Mouse (Mus musculus): ENCODE data around the gene Zfp846. TPM values are rescaled to one million over a fixed set of nuclear protein-coding genes. Genes with fewer than 3 reads are reported as not detected.
A peak's percentile ranks its signal among the peaks of the same experiment; 100 is the strongest.
"Not testable (repeated sequence)": the region's sequence is repeated elsewhere in the genome, so short reads cannot be mapped to it uniquely, and the experiment has no call there.

Gene Zfp846
- polyA plus RNA-seq, 1 experiment from 2014 or later = 2.0 TPM

DNA sequence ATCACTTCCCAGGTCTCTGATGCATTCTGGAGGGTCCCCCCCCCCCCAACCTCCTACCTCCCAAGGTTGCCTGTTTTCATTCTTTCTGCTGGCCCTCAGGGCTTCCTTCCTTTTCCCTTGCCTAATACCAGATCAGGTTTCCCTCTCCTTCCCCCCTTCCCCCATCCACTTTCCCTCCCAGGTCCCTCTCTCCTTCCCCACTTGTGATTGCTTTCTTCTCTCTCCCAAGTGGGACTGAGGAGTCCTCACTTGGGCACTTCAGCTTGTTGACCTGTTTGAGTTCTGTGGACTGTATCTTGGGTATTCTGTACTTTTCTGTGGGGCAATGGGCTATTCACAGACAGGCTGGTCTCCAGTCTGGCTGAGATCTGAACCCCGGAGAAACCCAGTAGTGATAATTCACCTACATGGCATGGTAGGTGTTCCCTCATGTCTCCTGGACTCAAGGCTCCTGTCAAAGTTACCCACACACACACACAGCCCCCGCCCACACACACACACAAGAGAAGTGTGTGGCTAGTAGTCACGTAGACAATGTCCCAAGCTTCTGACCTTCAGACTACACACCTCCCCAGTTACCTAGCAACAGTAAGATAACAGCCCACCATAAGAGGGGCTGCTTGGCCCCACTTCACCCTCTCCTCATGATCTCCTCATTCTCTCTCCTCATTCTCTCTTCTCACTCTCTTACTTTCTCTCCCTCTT lies 15.6 kb upstream of the Zfp846 start:
- not testable (repeated sequence) for H3K4me1 ChIP-seq (ENCODE audit: control insufficient read depth, low read depth, low read length); ATAC-seq (ENCODE audit: low read depth); H3K4me2 ChIP-seq (ENCODE audit: low read depth, low read length); H3K27me3 ChIP-seq (ENCODE audit: control insufficient read depth, insufficient read depth, low read depth, low read length); H3K4me3 ChIP-seq (ENCODE audit: low read depth, low read length); H3K36me3 ChIP-seq (ENCODE audit: control insufficient read depth, insufficient read depth); H3K9me3 ChIP-seq (replicated peaks; ENCODE audit: control insufficient read depth, low read length); H3K27ac ChIP-seq (ENCODE audit: low read length); H3K9ac ChIP-seq (ENCODE audit: low read depth, low read length)
- WGBS (ENCODE audit: insufficient replicate concordance) = 47% methylated on average over 3 of the region's 3 CpGs

DNA sequence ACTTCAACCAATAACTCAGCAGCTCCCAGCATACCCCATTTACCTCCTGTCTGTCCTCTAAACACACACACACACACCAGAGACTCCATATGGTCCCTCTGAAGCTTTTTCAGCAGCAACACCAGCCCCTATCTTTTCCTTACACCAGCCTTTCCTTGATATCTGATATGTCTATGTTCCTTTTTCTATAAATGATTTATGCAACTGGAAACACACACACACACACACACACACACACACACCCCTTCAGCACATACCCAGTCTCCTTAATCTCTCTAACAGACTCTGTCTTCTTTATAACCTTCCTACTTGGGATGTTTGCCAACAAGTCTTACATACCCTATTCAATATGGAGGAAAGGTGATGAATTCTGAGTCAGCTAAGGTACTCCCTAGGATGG lies 10.0 kb upstream of the Zfp846 start:
- H3K27me3 ChIP-seq (ENCODE audit: control insufficient read depth, insufficient read depth, low read depth, low read length) = no peaks in the 10 kb centered on the region; the same call in 1 of the 2 replicates
- no peak overlapping the region for H3K4me3 ChIP-seq (ENCODE audit: low read depth, low read length)
- no peaks in the 10 kb centered on the region for H3K4me1 ChIP-seq (ENCODE audit: control insufficient read depth, low read depth, low read length)
- H3K4me2 ChIP-seq (ENCODE audit: low read depth, low read length) = no peak overlapping the region
- no peaks in the 10 kb centered on the region for H3K9me3 ChIP-seq (replicated peaks; ENCODE audit: control insufficient read depth, low read length)
- ATAC-seq (ENCODE audit: low read depth) = no peak
- no peak overlapping the region for H3K9ac ChIP-seq (ENCODE audit: low read depth, low read length)
- H3K27ac ChIP-seq (ENCODE audit: low read length) = no peak overlapping the region
- no peaks in the 10 kb centered on the region for H3K36me3 ChIP-seq (ENCODE audit: control insufficient read depth, insufficient read depth)

DNA sequence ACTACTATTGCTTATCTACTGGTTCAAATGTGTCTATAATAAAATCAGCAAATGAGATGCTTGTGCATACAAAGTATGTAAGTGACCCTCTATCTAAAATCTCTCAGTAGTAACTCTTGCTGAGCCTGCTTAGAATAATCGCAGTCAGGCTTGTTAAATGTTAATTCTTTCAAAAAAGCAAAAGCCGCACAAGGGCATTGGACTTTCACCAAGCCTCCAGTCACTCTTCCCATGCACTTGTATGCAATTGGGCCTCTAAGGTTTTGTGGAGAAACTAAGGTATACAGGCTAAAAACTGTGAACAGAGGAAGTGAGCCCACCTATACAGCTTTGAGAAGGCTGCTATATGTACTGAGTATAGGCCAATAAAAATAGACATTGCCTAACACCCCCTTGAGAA lies 4.5 kb upstream of the Zfp846 start:
- no peaks in the 10 kb centered on the region; the same call in 1 of the 2 replicates for H3K27me3 ChIP-seq (ENCODE audit: control insufficient read depth, insufficient read depth, low read depth, low read length)
- ATAC-seq (ENCODE audit: low read depth) = no peak
- no peaks in the 10 kb centered on the region; the same call in 1 of the 2 replicates for H3K4me1 ChIP-seq (ENCODE audit: control insufficient read depth, low read depth, low read length)
- H3K27ac ChIP-seq (ENCODE audit: low read length) = no peak overlapping the region
- no peaks in the 10 kb centered on the region for H3K9me3 ChIP-seq (replicated peaks; ENCODE audit: control insufficient read depth, low read length)
- 64% methylated on average over 2 of the region's 2 CpGs for WGBS (ENCODE audit: insufficient replicate concordance)
- H3K36me3 ChIP-seq (ENCODE audit: control insufficient read depth, insufficient read depth) = no peaks in the 10 kb centered on the region
- H3K9ac ChIP-seq (ENCODE audit: low read depth, low read length) = no peak overlapping the region
- H3K4me3 ChIP-seq (ENCODE audit: low read depth, low read length) = no peak overlapping the region
- H3K4me2 ChIP-seq (ENCODE audit: low read depth, low read length) = no peak overlapping the region

DNA sequence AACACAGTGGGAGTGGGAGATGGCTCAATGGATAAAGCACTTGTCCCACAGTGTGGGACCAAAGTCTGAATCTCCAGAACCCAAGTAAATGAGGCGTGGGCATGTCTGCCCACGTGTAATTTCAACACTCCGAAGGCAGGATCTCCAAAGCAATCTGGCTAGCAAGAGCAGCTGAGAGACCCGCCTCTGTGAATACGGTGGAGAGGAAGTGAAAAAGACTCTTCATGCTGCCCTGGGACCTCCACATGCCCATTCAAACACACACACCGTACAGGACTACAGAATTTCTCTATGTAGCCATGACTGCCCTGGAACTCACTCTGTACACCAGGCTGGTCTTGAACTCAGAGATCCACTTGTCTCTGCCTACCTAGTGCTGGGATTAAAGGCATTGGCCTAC lies 20.2 kb downstream of the Zfp846 start:
- no peaks in the 10 kb centered on the region for H3K9me3 ChIP-seq (replicated peaks; ENCODE audit: control insufficient read depth, low read length)
- no peak overlapping the region for H3K4me3 ChIP-seq (ENCODE audit: low read depth, low read length)
- no peak overlapping the region for H3K9ac ChIP-seq (ENCODE audit: low read depth, low read length)
- H3K27ac ChIP-seq (ENCODE audit: low read length) = no peak overlapping the region
- WGBS (ENCODE audit: insufficient replicate concordance) = 56% methylated on average over 6 of the region's 6 CpGs
- H3K27me3 ChIP-seq (ENCODE audit: control insufficient read depth, insufficient read depth, low read depth, low read length) = no peaks in the 10 kb centered on the region; the same call in 1 of the 2 replicates
- H3K4me1 ChIP-seq (ENCODE audit: control insufficient read depth, low read depth, low read length) = no peaks in the 10 kb centered on the region
- H3K4me2 ChIP-seq (ENCODE audit: low read depth, low read length) = no peak overlapping the region
- no peak for ATAC-seq (ENCODE audit: low read depth)
- H3K36me3 ChIP-seq (ENCODE audit: control insufficient read depth, insufficient read depth) = no peaks in the 10 kb centered on the region

DNA sequence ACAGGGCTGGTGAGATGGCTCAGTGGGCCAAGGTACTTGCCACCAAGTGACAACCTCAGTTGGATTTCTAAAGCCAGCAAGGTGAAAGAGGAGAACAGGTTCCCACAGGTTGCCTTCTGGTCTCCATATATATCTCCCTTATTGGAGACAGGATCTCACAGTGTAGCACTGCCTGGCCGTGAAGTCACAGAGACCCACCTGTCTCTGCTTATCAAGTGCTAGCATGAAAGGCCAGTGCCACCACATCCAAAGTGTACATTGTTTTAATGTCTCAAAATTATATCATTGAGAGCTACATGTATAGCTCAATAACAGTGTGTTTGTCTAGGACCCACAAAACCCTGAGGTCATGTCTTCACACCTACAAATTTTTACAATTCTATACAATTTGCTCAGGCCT lies 25.2 kb downstream of the Zfp846 start:
- WGBS (ENCODE audit: insufficient replicate concordance) = 67% methylated on average over 1 of the region's 1 CpGs
- H3K4me2 ChIP-seq (ENCODE audit: low read depth, low read length) = no peak overlapping the region
- H3K27ac ChIP-seq (ENCODE audit: low read length) = no peak overlapping the region
- ATAC-seq (ENCODE audit: low read depth) = no peak
- no peaks in the 10 kb centered on the region for H3K27me3 ChIP-seq (ENCODE audit: control insufficient read depth, insufficient read depth, low read depth, low read length)
- H3K9ac ChIP-seq (ENCODE audit: low read depth, low read length) = no peak overlapping the region
- H3K9me3 ChIP-seq (replicated peaks; ENCODE audit: control insufficient read depth, low read length) = no peaks in the 10 kb centered on the region
- H3K4me3 ChIP-seq (ENCODE audit: low read depth, low read length) = no peak overlapping the region
- no peaks in the 10 kb centered on the region for H3K4me1 ChIP-seq (ENCODE audit: control insufficient read depth, low read depth, low read length)
- no peaks in the 10 kb centered on the region for H3K36me3 ChIP-seq (ENCODE audit: control insufficient read depth, insufficient read depth)

DNA sequence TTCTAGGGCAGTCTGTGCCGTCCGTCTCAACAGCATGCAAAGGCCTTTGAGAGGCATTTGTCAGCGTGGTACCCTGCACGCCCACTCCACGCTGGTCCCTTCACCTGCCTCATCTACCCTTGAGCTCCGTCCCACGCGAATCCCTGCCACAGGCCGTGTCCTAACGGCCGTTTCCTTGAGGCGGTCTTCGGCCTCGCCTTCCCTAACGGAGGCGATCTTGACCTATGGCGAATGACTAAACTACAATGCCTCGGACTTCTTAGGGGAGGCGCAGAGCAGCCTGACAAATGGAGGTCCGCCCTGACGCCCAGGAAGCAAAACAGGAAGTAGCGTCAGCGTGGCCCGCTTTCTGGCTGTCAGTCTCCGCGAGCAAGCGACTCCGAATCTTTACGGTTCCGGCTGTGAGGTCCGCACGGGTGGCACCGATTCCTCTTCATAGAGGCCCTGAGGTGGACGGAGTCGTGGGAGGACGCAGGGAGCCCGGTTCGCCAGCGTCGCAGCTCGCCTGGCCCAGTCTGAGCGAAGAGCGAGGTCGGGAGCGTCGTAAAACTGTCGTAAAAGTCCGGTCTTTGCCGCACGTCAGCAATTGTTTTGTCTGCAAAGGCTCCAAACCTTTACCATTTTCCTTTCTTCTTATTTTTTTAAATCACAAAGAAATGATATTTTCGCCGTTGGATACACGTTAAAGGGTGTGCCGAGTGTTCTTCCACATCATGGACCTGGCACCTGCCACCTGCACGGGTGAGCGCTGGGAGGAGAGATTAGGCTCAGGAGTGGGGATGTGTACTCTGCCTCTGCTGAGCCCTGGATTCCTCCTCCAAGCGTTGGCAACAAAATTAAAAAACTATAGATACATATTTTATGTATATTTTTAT lies 26.2 kb downstream of the Zfp846 start:
- 1% methylated on average over 57 of the region's 57 CpGs for WGBS (ENCODE audit: insufficient replicate concordance)
- Histone ChIP-seq H3K36me3 (ENCODE audit: control insufficient read depth, insufficient read depth) (no peaks in the 10 kb centered on the region), H3K4me1 (ENCODE audit: control insufficient read depth, low read depth, low read length) (no peaks in the 10 kb centered on the region), H3K27ac (ENCODE audit: low read length) (peak overlapping the region; percentile 92), H3K4me3 (ENCODE audit: low read depth, low read length) (peak overlapping the region; percentile 83), H3K27me3 (ENCODE audit: control insufficient read depth, insufficient read depth, low read depth, low read length) (no peaks in the 10 kb centered on the region), H3K4me2 (ENCODE audit: low read depth, low read length) (peak overlapping the region; percentile 90), H3K9me3 (replicated peaks; ENCODE audit: control insufficient read depth, low read length) (no peaks in the 10 kb centered on the region), H3K9ac (ENCODE audit: low read depth, low read length) (peak overlapping the region; percentile 88)
- ATAC-seq (ENCODE audit: low read depth) = peak; percentile 87

DNA sequence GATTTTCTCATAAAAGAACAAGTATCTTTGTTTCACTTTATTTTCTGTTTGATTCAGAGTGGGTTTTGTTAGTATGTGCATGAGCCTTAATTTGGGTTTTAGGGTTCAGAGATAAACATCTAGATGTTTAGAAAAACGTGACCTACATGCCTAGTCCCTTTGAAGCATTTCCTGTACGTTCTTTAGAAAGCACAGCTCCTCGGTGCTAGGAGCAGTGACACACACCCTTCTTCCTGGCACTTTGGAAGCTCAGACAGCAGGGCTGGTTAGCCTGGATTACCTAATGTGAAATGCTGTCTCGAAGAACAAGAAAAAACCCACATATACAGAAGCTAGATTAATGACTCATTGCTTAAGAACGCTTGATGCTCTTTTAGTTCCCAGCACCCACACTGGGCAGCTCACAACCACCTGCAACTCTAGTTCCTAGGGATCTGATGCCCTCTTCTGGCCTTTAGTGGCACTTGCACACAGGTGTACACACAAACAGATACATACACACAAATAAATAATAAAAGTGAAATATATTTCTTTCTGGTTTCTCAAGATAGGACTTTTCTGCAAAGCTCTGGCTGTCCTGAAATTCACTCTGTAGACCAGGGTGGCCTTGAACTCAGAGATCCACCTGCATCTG lies 28.9 kb downstream of the Zfp846 start:
- 63% methylated on average over 5 of the region's 5 CpGs for WGBS (ENCODE audit: insufficient replicate concordance)

DNA sequence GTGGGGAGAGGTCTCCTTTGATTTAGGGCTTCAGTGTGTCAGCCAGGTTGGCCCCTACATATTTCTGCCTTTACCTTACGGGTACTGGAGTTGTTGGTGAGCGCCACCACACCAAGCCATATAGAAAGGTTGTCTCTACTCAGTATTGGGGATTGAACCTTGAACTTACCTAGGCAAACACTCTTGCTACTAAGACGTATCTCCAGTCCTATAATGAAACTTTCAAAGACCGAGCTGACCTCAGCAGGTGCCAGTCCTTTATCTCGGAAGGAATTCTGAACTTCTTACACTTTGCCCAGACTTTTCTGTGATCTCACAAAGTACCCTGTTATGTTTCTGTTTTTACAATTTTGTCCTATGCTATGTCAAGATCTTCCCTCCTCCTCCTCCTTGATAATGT lies 30.9 kb downstream of the Zfp846 start:
- H3K4me2 ChIP-seq (ENCODE audit: low read depth, low read length) = no peak overlapping the region
- H3K27ac ChIP-seq (ENCODE audit: low read length) = no peak overlapping the region
- no peak overlapping the region for H3K4me3 ChIP-seq (ENCODE audit: low read depth, low read length)
- H3K4me1 ChIP-seq (ENCODE audit: control insufficient read depth, low read depth, low read length) = no peaks in the 10 kb centered on the region
- 63% methylated on average over 5 of the region's 5 CpGs for WGBS (ENCODE audit: insufficient replicate concordance)
- H3K27me3 ChIP-seq (ENCODE audit: control insufficient read depth, insufficient read depth, low read depth, low read length) = no peaks in the 10 kb centered on the region
- H3K9ac ChIP-seq (ENCODE audit: low read depth, low read length) = no peak overlapping the region
- H3K36me3 ChIP-seq (ENCODE audit: control insufficient read depth, insufficient read depth) = no peaks in the 10 kb centered on the region
- no peaks in the 10 kb centered on the region for H3K9me3 ChIP-seq (replicated peaks; ENCODE audit: control insufficient read depth, low read length)
- no peak for ATAC-seq (ENCODE audit: low read depth)

More for the DNA sequence above, 28.9 kb downstream of the Zfp846 start:
- no peak overlapping the region for H3K4me3 ChIP-seq (ENCODE audit: low read depth, low read length)
- H3K4me1 ChIP-seq (ENCODE audit: control insufficient read depth, low read depth, low read length) = no peaks in the 10 kb centered on the region
- H3K27ac ChIP-seq (ENCODE audit: low read length) = no peak overlapping the region
- H3K9ac ChIP-seq (ENCODE audit: low read depth, low read length) = no peak overlapping the region
- no peak for ATAC-seq (ENCODE audit: low read depth)
- no peak overlapping the region for H3K4me2 ChIP-seq (ENCODE audit: low read depth, low read length)
- H3K27me3 ChIP-seq (ENCODE audit: control insufficient read depth, insufficient read depth, low read depth, low read length) = no peaks in the 10 kb centered on the region
- H3K36me3 ChIP-seq (ENCODE audit: control insufficient read depth, insufficient read depth) = no peaks in the 10 kb centered on the region
- H3K9me3 ChIP-seq (replicated peaks; ENCODE audit: control insufficient read depth, low read length) = no peaks in the 10 kb centered on the region

DNA sequence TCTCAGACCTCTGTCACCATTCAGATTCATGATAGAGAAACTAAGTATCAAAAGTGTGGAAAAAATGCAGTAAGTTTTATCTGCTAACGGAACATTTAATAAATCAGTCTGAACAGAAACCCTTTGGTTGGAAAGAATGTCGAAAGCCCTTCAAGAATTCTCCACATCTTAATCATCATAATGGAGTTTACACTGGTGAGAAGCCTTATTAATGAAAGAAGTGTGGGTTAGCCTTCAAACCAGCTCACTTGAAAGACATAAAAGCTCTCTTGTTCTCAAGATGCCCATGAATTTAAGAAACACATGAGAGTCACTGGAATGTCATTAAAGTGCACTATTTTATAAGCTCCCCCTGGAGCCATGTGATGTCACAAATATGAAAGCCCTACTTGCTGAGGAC lies 35.6 kb downstream of the Zfp846 start:
- H3K4me2 ChIP-seq (ENCODE audit: low read depth, low read length) = no peak overlapping the region
- no peaks in the 10 kb centered on the region for H3K27me3 ChIP-seq (ENCODE audit: control insufficient read depth, insufficient read depth, low read depth, low read length)
- ATAC-seq (ENCODE audit: low read depth) = no peak
- H3K4me1 ChIP-seq (ENCODE audit: control insufficient read depth, low read depth, low read length) = no peaks in the 10 kb centered on the region
- H3K4me3 ChIP-seq (ENCODE audit: low read depth, low read length) = no peak overlapping the region
- no peak overlapping the region for H3K27ac ChIP-seq (ENCODE audit: low read length)
- H3K9me3 ChIP-seq (replicated peaks; ENCODE audit: control insufficient read depth, low read length) = no peaks in the 10 kb centered on the region
- H3K36me3 ChIP-seq (ENCODE audit: control insufficient read depth, insufficient read depth) = no peaks in the 10 kb centered on the region
- WGBS (ENCODE audit: insufficient replicate concordance) = 71% methylated on average over 2 of the region's 2 CpGs
- no peak overlapping the region for H3K9ac ChIP-seq (ENCODE audit: low read depth, low read length)
